Mouse (Mus musculus) myocyte (in vitro differentiated cells): ENCODE data around the gene Ccr1. TPM values are rescaled to one million over a fixed set of nuclear protein-coding genes. Genes with fewer than 3 reads are reported as not detected.

Experiments
- H3K27me3 ChIP-seq: one replicate; pipeline ENCODE4 v1.6.1; 2011; ENCODE audit not compliant: control insufficient read depth, insufficient read depth, insufficient read length
- H3K36me3 ChIP-seq: one replicate; pipeline ENCODE4 v1.6.1; 2011; ENCODE audit not compliant: control insufficient read depth, insufficient read depth
- H3K4me2 ChIP-seq: one replicate; pipeline ENCODE4 v1.6.1; 2011; ENCODE audit warnings: low read depth, control low read depth
- H3K4me3 ChIP-seq: one replicate; pipeline ENCODE4 v1.5.1; 2011; ENCODE audit warnings: mild to moderate bottlenecking, control low read depth, moderate library complexity
- H3K79me2 ChIP-seq: one replicate; pipeline ENCODE4 v1.6.1; 2011; ENCODE audit not compliant: control insufficient read depth, insufficient read depth
- H3ac ChIP-seq: one replicate; pipeline ENCODE4 v1.6.1; 2011; ENCODE audit not compliant: control insufficient read depth, insufficient read length
- CEBPB ChIP-seq: IDR thresholded peaks from 2 replicates; pipeline ENCODE4 v1.6.1; 2011; ENCODE audit warnings: mild to moderate bottlenecking, moderate library complexity; ENCODE audit not compliant: poor library complexity, insufficient read depth, severe bottlenecking
- E2F4 ChIP-seq: IDR thresholded peaks from one replicate; pipeline ENCODE4 v1.6.1; 2011; ENCODE audit warnings: mild to moderate bottlenecking, control low read depth, moderate library complexity; ENCODE audit not compliant: insufficient read depth
- MAX ChIP-seq: IDR thresholded peaks from one replicate; pipeline ENCODE4 v1.6.1; 2011; ENCODE audit warnings: low read depth, mild to moderate bottlenecking, control low read depth
- MYOD1 ChIP-seq, 3 experiments: IDR thresholded peaks; one replicate each; pipeline ENCODE4 v1.6.1; 2011; ENCODE audit warnings: control low read depth in 2 of 3, low read depth in 2 of 3, mild to moderate bottlenecking in 2 of 3, moderate library complexity in 1 of 3; ENCODE audit not compliant: insufficient read length in 2 of 3, control insufficient read depth in 1 of 3
- MYOG ChIP-seq, 3 experiments: IDR thresholded peaks; one replicate each; pipeline ENCODE4 v1.6.1; 2011; ENCODE audit warnings: control low read depth in 2 of 3, low read depth in 2 of 3, mild to moderate bottlenecking in 2 of 3; ENCODE audit not compliant: insufficient read length in 2 of 3, control insufficient read depth in 1 of 3, insufficient read depth in 1 of 3
- POLR2A ChIP-seq: IDR thresholded peaks from one replicate; pipeline ENCODE4 v1.6.1; 2011; ENCODE audit warnings: low read depth, mild to moderate bottlenecking, control low read depth, moderate library complexity; ENCODE audit not compliant: insufficient read length
- POLR2AphosphoS2 ChIP-seq: IDR thresholded peaks from one replicate; pipeline ENCODE4 v1.6.1; 2011; ENCODE audit warnings: low read depth, control low read depth; ENCODE audit not compliant: insufficient read length
- REST ChIP-seq: IDR thresholded peaks from one replicate; pipeline ENCODE4 v1.6.1; 2011; ENCODE audit warnings: mild to moderate bottlenecking, control low read depth, moderate library complexity; ENCODE audit not compliant: insufficient read depth, insufficient read length
- SRF ChIP-seq: IDR thresholded peaks from one replicate; pipeline ENCODE4 v1.6.1; 2011; ENCODE audit warnings: low read depth; ENCODE audit not compliant: control insufficient read depth, insufficient read length
- TCF12 ChIP-seq: IDR thresholded peaks from one replicate; pipeline ENCODE4 v1.6.1; 2011; ENCODE audit warnings: mild to moderate bottlenecking, control low read depth; ENCODE audit not compliant: poor library complexity, insufficient read depth, severe bottlenecking
- TCF3 ChIP-seq: IDR thresholded peaks from one replicate; pipeline ENCODE4 v1.6.1; 2011; ENCODE audit warnings: low read depth, control low read depth; ENCODE audit not compliant: insufficient read length
- USF1 ChIP-seq: IDR thresholded peaks from one replicate; pipeline ENCODE4 v1.6.1; 2011; ENCODE audit warnings: low read depth, mild to moderate bottlenecking, control low read depth, moderate library complexity
- polyA plus RNA-seq: library from polyadenylated mRNA; unstranded; fragments of >200 nt; fragmentation: generic; extraction: Trizol; gene quantifications from one replicate; pipeline ENCODE4 v1.2.1, GENCODE M21; 2012; ENCODE audit warnings: missing spikeins

The Ccr1 gene
- polyA plus RNA-seq, 1 experiment = not detected

GRCm38 (mm10) chr9:123999784-124000183, 31.3 kb upstream of the Ccr1 start:
- no peaks in the 10 kb centered on the region for H3K79me2 ChIP-seq
- no peak overlapping the region for H3K4me2 ChIP-seq
- no peak for TF ChIP-seq POLR2A
- TF ChIP-seq MYOD1 (IDR thresholded peaks at IDR 0.05; ENCODE audit: control insufficient read depth in 1 of 3, insufficient read length in 2 of 3, low read depth in 2 of 3) = no peak
- no peak for TF ChIP-seq TCF12
- TF ChIP-seq SRF = no peak
- TF ChIP-seq CEBPB = no peak
- TF ChIP-seq TCF3 = no peak
- TF ChIP-seq MAX = no peak
- TF ChIP-seq E2F4 = no peak
- TF ChIP-seq REST = no peak
- no peak for TF ChIP-seq MYOG (IDR thresholded peaks at IDR 0.05; ENCODE audit: control insufficient read depth in 1 of 3, insufficient read depth in 1 of 3, insufficient read length in 2 of 3, low read depth in 2 of 3)
- no peak for TF ChIP-seq POLR2AphosphoS2
- TF ChIP-seq USF1 = no peak
- no peaks in the 10 kb centered on the region for H3K27me3 ChIP-seq
- no peaks in the 10 kb centered on the region for H3K36me3 ChIP-seq
- no peak overlapping the region for H3K4me3 ChIP-seq
- H3ac ChIP-seq = no peak overlapping the region

GRCm38 (mm10) chr9:123997719-123998118, 29.2 kb upstream of the Ccr1 start:
- no peaks in the 10 kb centered on the region for H3K79me2 ChIP-seq
- no peak overlapping the region for H3K4me2 ChIP-seq
- H3K27me3 ChIP-seq = no peaks in the 10 kb centered on the region
- H3K4me3 ChIP-seq = no peak overlapping the region
- no peak overlapping the region for H3ac ChIP-seq
- TF ChIP-seq E2F4 (no peak), SRF (no peak), MYOD1 (IDR thresholded peaks at IDR 0.05; ENCODE audit: control insufficient read depth in 1 of 3, insufficient read length in 2 of 3, low read depth in 2 of 3) (no peak), REST (no peak), TCF3 (no peak), CEBPB (no peak), USF1 (no peak), POLR2AphosphoS2 (no peak), MAX (no peak), POLR2A (no peak), TCF12 (no peak), MYOG (IDR thresholded peaks at IDR 0.05; ENCODE audit: control insufficient read depth in 1 of 3, insufficient read depth in 1 of 3, insufficient read length in 2 of 3, low read depth in 2 of 3) (no peak)
- H3K36me3 ChIP-seq = no peaks in the 10 kb centered on the region

- TF ChIP-seq MYOG (IDR thresholded peaks at IDR 0.05; ENCODE audit: control insufficient read depth in 1 of 3, insufficient read depth in 1 of 3, insufficient read length in 2 of 3, low read depth in 2 of 3) (no peak), REST (no peak), TCF12 (no peak), USF1 (no peak), TCF3 (no peak), CEBPB (no peak), MAX (no peak), SRF (no peak), POLR2A (no peak), MYOD1 (IDR thresholded peaks at IDR 0.05; ENCODE audit: control insufficient read depth in 1 of 3, insufficient read length in 2 of 3, low read depth in 2 of 3) (no peak), POLR2AphosphoS2 (no peak), E2F4 (no peak)
- no peak overlapping the region for H3ac ChIP-seq
These were observed 22.9 kb upstream of the Ccr1 start for GRCm38 (mm10) chr9:123991312-123991906.

GRCm38 (mm10) chr9:123989671-123990070, 21.2 kb upstream of the Ccr1 start:
- Histone ChIP-seq H3K36me3 (no peaks in the 10 kb centered on the region), H3ac (no peak overlapping the region), H3K27me3 (no peaks in the 10 kb centered on the region), H3K4me2 (no peak overlapping the region), H3K4me3 (no peak overlapping the region), H3K79me2 (no peaks in the 10 kb centered on the region)
- no peak for TF ChIP-seq MAX
- TF ChIP-seq POLR2A = no peak
- no peak for TF ChIP-seq CEBPB
- no peak for TF ChIP-seq MYOD1 (IDR thresholded peaks at IDR 0.05; ENCODE audit: control insufficient read depth in 1 of 3, insufficient read length in 2 of 3, low read depth in 2 of 3)
- no peak for TF ChIP-seq TCF12
- no peak for TF ChIP-seq POLR2AphosphoS2
- no peak for TF ChIP-seq E2F4
- no peak for TF ChIP-seq REST
- TF ChIP-seq SRF = no peak
- TF ChIP-seq MYOG (IDR thresholded peaks at IDR 0.05; ENCODE audit: control insufficient read depth in 1 of 3, insufficient read depth in 1 of 3, insufficient read length in 2 of 3, low read depth in 2 of 3) = no peak
- TF ChIP-seq TCF3 = no peak
- no peak for TF ChIP-seq USF1

More at GRCm38 (mm10) chr9:123991312-123991906, 22.9 kb upstream of the Ccr1 start:
- H3K4me2 ChIP-seq = no peak overlapping the region
- H3K79me2 ChIP-seq = no peaks in the 10 kb centered on the region
- H3K36me3 ChIP-seq = no peaks in the 10 kb centered on the region
- no peak overlapping the region for H3K4me3 ChIP-seq
- H3K27me3 ChIP-seq = no peaks in the 10 kb centered on the region
